Mouse (Mus musculus) mesoderm, embryonic 11.5 days (tissue): Measurements from ENCODE around the gene Fsd1l.
"Not testable (repeated sequence)": the region's sequence is repeated elsewhere in the genome, so short reads cannot be mapped to it uniquely, and the experiment has no call there.

ENCODE experiments used
- DNase-seq: peaks from one replicate; pipeline ENCODE4 v3.0.0-alpha.2; 2012; ENCODE audit warnings: low read depth, low spot score

The Fsd1l gene

GRCm38 (mm10) chr4:53628924-53629323, 2.3 kb upstream of the Fsd1l start:
- no peak for DNase-seq

- no peak for DNase-seq
Observed at GRCm38 (mm10) chr4:53630963-53631315, 332 bp upstream of the Fsd1l start.

DNA sequence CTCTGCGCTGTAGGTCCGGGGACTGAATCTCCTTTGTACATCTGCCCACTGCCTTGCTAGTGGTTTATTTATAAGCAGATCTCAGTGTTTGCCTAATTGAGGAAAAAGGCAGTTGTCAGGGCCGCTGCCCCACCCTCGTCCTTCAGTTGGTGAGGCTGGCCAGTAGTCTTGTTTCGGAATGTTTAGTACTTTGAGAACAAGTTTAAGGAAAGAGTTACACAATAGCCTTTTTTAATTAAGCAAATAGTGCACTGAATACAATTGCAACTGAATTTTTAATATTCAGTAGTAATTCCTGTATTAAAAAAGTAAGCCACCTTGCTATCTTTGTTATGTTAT, 709 bp downstream of the Fsd1l start:
- DNase-seq = no peak

GRCm38 (mm10) chr4:53635336-53635735, 4.1 kb downstream of the Fsd1l start:
- no peak for DNase-seq

- no peak for DNase-seq
Observed at GRCm38 (mm10) chr4:53637269-53637909, 6.1 kb downstream of the Fsd1l start.

GRCm38 (mm10) chr4:53638549-53639123, 7.4 kb downstream of the Fsd1l start:
- DNase-seq = no peak

DNA sequence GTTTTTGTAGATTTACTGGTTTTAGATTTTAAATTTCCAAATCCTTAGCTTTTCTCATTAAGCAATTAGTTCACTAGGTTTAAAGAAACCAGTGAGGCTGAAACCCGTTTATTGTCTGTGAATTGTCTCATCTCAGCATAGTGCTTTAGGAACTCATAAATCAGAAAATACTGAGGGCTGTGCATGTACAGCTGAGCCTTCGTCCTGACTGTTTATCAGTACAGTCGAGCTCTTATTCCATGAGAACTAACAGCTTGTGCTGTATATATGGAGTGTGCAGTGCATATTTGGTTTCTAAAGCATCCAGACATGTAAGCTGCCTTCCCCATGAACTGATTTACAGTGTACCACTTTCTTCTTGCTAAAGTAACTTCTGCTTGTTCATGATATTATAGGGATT, 26.8 kb downstream of the Fsd1l start:
- DNase-seq = no peak

DNA sequence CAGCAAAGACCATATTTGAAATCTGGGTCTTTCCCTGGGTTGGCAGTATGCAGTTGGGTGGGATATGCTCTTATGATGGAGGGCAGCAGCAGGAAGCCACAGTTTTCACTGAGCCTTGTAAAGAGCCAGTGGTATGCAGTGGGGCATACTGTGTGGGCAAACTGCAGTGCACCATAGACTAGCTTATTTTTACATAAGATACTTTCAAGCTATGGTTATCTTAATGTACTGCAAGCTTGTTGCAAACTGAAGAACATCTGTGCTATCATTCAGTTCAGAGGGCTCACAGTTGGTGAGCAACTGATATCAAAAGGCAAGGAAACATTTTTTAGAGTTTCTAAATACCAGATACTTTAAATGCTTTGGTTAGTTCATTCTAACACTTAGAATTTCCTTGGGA, 29.4 kb downstream of the Fsd1l start:
- DNase-seq = no peak

DNA sequence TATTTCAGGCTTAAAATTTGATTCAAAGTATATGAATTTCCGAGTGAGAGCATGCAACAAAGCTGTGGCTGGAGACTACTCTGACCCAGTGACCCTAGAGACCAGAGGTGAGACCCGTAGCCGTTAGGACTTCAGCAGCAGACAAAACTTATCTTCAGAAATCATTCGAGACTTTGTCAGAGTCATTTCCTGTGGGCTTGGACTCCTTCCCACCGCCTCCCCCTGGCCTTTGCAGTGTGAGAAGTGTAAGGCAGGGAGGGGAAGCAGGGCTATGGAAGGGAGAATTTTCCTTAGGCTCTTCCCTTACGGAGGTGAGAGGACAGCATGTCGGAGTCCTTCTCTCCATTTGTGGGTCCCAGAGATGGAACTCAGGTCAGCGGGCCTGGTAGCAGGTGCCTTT, 50.8 kb downstream of the Fsd1l start:
- DNase-seq = no peak

DNA sequence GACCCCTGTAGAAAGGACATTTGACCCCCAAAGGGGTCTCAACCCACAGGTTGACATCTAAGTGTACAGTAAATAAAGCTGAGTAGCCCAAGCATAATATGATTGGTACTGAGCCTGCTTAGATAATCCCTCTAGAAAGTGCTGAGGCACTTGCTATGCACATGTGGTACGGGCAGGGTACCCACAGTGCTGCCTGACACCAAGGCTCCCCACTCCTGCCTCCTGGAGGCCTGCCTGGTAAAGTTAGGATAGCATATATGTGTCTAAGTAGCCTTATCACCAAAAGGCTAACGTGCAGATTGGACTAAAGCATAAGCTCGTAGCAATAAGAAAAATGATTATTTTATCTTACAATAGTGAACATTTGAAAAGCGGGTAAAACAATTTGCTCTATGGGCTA, 57.7 kb downstream of the Fsd1l start:
- no peak for DNase-seq

- DNase-seq = no peak
Observed at GRCm38 (mm10) chr4:53691418-53691817, 60.1 kb downstream of the Fsd1l start.

- not testable (repeated sequence) for DNase-seq
Observed at GRCm38 (mm10) chr4:53709166-53709565, 77.9 kb downstream of the Fsd1l start.

GRCm38 (mm10) chr4:53710021-53710420, 78.8 kb downstream of the Fsd1l start:
- DNase-seq = no peak

GRCm38 (mm10) chr4:53710555-53711328, 79.5 kb downstream of the Fsd1l start:
- no peak for DNase-seq

DNA sequence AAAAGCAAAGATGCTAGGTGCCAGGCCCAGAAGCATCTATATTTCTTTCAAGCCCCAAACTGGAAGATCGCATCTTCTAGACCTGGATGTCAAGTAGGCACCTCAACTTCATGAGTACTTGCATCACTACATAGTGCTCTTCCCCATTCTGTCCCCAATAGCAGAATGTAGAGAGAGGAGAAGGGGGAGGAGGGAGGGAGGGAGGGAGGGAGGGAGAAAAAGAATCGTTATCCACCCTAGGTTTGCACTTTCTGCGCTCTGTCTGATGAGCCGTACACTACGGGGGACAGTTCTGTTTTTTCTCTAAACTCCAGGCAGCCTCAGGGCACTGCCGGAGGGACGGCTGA, 82.4 kb downstream of the Fsd1l start, which contains the start of gene Fktn:
Gene Fktn, plus strand, starts transcription at position 295 of the 347 bp plus-strand sequence.
- DNase-seq = no peak

DNA sequence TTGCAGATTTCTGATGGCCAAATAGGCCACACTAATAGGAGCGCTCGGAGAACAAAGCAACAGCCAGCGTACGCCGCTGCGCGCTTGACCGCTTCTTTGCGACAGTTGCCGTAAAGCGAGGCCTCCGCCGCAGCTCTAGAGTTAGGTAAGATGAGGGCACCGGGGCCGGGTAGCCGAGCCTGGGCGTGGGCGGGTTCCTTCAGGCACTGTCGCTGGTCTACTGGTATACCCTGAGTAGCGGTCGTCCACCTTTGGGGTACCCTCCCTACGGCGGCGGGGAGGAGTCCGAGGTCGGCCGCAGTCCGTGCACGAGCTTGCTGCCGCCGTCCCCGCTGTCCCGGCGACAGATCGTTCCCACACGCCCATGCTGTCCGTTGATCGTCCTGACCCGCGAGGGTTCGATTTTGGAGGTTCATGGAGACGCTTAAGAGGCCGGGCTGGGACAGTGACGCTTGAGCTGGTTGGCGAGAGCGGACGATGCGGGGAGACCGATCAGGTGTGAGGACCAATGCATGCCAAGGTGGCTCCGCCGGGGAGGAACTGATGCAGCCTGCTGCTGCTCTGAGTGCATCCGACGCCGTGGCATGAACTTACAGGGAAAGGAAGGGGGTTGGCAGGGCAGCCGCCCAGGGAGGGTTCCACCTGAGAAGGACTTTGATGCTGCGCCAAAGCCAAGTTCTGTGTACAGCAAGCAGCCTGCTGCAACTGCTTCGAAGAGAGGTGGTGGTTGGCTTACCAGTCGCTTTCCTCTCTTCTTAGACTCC, 83.0 kb downstream of the Fsd1l start:
- DNase-seq = peak; percentile 96

- no peak for DNase-seq
Observed at GRCm38 (mm10) chr4:53715977-53716376, 84.7 kb downstream of the Fsd1l start.

DNA sequence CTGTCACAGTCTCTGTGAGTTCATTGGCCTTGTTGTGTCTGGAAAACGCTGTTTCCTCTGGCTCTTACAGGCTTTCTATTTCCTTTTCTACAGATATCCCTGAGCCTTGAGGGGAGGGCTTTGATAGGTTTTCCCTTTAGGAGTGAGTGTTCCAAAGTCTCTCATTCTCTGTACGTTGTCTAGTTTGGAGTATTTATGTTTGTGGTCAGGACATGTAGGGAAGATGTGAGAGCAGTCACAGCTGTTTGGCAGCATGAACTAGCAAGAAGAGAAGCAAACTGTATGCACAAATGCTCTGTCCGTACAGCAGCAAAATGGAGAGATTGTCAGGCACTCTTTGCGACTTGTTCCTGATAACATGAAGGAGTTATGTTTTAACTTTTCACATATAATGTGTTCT, 86.3 kb downstream of the Fsd1l start:
- no peak for DNase-seq

DNA sequence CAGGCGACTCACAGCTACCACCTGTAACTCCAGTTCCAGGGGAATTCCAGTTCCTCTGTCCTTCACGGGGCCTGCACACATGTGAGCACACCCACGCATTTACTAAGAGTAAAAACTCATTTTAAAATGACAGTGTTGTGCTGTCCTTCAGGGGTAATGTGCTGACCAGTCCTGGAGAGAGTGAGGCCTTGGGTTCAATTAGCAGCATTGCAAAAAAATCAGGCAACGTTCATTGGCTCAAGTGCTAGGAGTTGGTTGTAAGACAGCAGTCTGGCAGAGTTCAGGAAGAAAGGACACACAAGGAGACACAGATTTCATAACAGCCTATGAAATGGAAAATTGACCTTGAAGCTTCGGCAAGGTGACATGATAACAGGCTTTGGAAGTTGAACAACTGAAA, 87.0 kb downstream of the Fsd1l start:
- no peak for DNase-seq

- no peak for DNase-seq
Observed at GRCm38 (mm10) chr4:53722506-53722905, 91.2 kb downstream of the Fsd1l start.

DNA sequence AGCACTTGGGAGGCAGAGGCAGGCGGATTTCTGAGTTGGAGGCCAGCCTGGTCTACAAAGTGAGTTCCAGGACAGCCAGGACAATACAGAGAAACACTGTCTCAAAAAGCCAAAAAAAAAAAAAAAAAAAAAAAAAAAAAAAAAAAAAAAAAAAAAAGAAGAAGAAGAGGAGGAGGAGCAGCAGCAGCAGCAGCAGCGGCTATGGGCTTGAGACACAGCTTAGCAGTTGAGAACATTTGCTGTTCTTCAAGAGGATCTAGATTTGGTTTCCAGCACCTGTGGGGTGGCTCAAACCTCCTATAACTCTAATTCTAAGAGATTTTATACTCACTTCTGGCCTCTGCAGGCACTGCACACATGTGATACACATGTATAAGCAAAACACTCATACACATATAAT, 94.8 kb downstream of the Fsd1l start:
- not testable (repeated sequence) for DNase-seq

- no peak for DNase-seq
Observed at GRCm38 (mm10) chr4:53728121-53728520, 96.8 kb downstream of the Fsd1l start.
